Mouse (Mus musculus) layer of hippocampus, adult 11-12 months (tissue): ENCODE results near the gene Pnkd.
A peak's percentile ranks its signal among the peaks of the same experiment; 100 is the strongest.
"Not testable (repeated sequence)": the region's sequence is repeated elsewhere in the genome, so short reads cannot be mapped to it uniquely, and the experiment has no call there.

Source experiments
- DNase-seq: peaks from one replicate; pipeline ENCODE4 v3.0.0; 2022; ENCODE audit warnings: low spot score

Pnkd gene

GRCm38 (mm10) chr1:74390287-74390906 lies 105.7 kb downstream of the Pnkd start:
- DNase-seq = no peak

GRCm38 (mm10) chr1:74390924-74391748 lies 106.4 kb downstream of the Pnkd start, which contains the start of gene Ctdsp1:
Ctdsp1 (plus strand) TSS chr1:74391509.
- DNase-seq = peak; percentile 96

GRCm38 (mm10) chr1:74391844-74392441 lies 107.2 kb downstream of the Pnkd start:
- peak; percentile 57 for DNase-seq

GRCm38 (mm10) chr1:74392446-74392994 lies 107.8 kb downstream of the Pnkd start:
- DNase-seq = no peak

- DNase-seq = no peak
Observed at GRCm38 (mm10) chr1:74393010-74393409, 108.3 kb downstream of the Pnkd start.

DNA sequence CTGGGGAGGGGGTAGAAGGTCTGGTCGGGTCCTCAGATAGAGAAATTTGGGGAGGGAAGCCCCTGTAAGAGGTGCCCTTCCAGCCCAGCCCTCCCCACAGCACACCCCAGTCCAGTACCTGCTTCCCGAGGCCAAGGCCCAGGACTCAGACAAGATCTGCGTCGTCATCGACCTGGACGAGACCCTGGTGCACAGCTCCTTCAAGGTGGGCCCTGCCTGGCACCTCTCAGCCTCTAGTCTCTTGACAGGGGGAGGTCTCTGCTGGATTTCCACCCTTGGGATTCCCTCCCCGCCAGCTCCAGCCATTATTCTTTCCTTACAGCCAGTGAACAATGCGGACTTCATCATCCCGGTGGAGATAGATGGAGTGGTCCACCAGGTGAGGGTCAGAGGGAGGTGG lies 109.0 kb downstream of the Pnkd start:
- no peak for DNase-seq

GRCm38 (mm10) chr1:74394311-74394710 lies 109.6 kb downstream of the Pnkd start:
- DNase-seq = no peak

GRCm38 (mm10) chr1:74394858-74395257 lies 110.1 kb downstream of the Pnkd start:
- no peak for DNase-seq

DNA sequence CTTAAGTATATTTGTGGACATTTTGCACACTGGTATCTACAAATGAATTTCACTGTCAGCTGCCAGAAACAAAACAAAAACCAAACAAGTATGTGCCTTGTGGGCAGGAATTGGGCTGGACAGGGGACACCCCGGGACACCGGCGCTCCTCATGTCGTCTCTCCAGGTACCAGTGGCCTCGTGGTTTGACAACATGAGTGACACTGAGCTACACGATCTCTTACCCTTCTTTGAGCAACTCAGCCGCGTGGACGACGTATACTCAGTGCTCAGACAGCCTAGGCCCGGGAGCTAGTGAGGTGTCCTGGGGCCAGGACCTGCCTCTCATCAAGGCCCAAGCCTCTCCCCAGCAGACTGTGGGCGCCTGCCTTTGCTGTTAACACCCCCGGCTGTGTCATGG lies 110.6 kb downstream of the Pnkd start:
- DNase-seq = no peak

GRCm38 (mm10) chr1:74396456-74397222 lies 111.9 kb downstream of the Pnkd start:
- not testable (repeated sequence) for DNase-seq

GRCm38 (mm10) chr1:74397268-74397918 lies 112.7 kb downstream of the Pnkd start:
- DNase-seq = peak; percentile 95

- DNase-seq = peak; percentile 73
Observed at GRCm38 (mm10) chr1:74397919-74398451, 113.3 kb downstream of the Pnkd start.

DNA sequence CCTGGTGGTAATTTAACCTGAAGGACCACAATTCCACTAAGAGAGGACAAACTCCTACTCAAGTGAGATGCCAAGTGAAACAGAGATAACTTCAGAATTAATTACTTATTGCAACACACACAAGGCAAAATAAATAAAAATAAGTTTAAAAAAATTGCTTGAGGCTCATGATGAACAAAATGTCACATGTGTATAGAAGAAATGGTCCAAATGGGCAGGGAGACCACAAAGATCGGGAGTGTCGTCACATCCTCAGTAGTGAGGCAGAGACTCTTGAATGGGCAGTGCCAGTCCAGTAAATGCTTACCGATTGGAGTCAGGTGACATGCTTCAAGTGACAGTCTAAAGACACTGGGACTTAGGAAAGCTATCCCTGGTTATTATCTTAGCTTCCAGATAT lies 115.8 kb downstream of the Pnkd start:
- no peak for DNase-seq

GRCm38 (mm10) chr1:74401015-74401702 lies 116.4 kb downstream of the Pnkd start:
- DNase-seq = no peak
